Mouse (Mus musculus): Measurements from ENCODE around the gene Maob.

DNA sequence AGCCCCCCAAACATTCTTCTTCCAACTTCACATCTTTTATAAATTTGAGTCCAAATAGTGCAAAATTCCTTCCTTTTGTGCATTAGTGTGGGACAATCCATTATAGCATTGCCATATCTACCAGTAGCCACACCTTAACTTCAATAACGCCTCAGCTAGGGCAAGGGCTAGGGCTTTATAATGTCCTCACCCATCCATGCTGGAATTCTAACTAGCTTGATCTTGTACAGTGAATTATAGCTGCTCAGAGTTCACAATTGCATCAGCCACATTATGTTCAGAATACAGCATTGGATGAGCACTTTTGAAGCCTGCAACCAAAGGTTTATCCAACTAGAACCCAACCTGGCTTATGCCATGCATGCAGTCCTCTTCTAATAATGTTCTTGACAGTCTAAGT lies 8.9 kb upstream of the Maob start:
- TF ChIP-seq POLR2A (IDR thresholded peaks at IDR 0.05; ENCODE audit: borderline replicate concordance, extremely low read depth, insufficient read depth, insufficient read length, poor library complexity, severe bottlenecking) (no peak), CTCF (IDR thresholded peaks at IDR 0.05; ENCODE audit: borderline replicate concordance, extremely low read depth, insufficient read depth, insufficient read length) (no peak)
